Mouse (Mus musculus) fibroblast of lung, adult 2 months (primary cell): Measurements from ENCODE around the gene Itpr1.

Experiments
- DNase-seq: peaks from one replicate; pipeline ENCODE4 v3.0.0-alpha.2; 2011; ENCODE audit warnings: low read depth

The Itpr1 gene

DNA sequence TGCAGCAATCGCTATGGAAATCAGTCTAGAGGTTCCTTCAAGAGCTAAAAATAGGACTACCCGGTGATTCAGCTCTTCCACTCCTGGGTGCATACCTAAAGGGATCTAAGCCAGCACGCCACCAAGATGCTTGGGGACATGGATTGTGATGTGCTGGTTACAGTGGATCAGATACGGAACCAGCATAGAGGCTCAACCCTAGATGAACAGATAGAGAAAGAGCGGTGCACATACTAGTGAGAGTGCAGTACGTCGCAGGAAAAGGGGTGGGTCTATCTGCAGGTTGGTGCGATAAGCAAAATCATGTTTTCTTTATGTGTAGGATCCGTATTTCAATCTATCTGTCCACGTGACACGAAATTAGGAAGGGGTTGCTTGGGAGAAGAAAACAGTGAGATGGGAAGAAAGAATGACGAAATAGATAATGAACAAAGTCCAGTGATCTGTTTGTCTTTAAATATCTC is 113.1 kb downstream of the Itpr1 start:
- DNase-seq = no peak

DNA sequence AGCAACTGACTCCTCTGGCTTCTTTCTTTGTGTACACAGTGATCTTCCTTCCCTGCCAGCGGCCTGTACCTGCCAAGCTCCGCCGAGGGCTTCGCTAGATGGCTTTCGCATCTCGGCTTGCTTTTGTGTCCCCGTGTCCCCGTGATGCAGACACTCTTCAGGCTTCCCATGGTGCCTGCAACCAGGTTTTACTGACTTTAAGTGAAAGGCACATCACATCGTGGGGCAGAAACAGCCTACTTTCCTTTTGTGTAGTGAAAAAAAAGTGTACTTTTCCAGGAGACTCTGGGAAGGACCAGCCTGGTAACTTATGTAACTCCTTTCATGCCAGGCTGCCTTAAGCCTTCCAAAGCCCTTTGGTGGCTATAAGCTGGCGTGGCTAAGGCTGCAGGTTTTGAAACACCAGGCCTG is 113.9 kb downstream of the Itpr1 start:
- no peak for DNase-seq

DNA sequence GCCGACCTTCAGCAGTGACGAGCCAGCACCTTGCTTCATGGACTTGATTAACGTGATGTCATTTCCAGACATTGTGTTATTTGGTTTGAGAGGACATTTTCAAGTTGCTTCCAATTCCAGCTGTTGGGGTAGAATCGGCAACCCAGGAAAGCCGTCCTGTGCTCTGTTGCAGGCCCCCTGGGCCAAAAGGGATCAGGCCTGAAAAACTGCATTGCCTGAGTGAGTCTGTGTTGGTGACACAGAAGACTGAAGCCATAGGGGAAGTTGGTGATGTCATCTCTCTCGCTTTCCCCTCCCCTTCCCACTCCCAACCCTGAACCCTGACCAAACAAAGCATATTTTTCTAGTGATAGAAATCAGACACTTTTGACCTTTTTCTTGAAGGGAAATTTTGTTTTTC is 114.7 kb downstream of the Itpr1 start:
- no peak for DNase-seq

DNA sequence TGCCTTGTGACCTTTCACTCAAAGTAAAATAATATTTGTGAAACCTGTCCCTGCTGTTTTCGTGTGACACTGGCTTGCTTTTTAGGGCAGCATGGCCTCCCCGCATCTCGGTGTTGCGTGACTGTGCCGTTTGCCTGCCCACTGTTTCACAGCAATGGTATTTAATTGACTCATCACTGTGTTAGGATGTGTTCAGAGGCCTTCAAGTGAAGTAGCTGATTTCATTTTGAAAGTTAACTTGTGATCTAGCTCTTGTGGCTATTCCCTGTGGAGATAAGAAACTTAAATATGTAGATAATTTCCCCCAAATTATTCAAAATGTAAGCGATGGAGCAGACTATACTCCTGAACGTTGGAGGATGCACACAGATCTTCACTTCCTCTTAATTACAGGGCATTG is 115.4 kb downstream of the Itpr1 start:
- DNase-seq = no peak

DNA sequence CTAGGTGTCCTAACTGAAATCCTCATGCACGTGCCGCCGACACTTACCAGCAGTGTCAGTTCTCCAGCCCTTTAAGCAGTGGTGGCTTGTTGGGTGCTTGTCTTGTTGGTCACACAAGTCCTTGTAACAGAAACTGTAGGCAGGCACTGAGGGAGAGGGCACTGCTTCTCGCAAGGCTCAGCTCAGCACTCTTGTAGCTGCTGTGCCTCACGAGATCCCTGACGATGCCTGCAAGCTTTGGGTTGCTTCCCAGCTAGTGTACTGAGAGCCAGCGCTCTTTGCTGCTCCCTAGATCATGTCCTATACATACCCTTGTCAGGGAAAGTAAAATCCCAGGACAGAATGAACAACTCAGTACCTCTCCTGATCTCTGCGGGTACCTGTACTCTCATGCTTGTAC is 117.6 kb downstream of the Itpr1 start:
- DNase-seq = no peak

DNA sequence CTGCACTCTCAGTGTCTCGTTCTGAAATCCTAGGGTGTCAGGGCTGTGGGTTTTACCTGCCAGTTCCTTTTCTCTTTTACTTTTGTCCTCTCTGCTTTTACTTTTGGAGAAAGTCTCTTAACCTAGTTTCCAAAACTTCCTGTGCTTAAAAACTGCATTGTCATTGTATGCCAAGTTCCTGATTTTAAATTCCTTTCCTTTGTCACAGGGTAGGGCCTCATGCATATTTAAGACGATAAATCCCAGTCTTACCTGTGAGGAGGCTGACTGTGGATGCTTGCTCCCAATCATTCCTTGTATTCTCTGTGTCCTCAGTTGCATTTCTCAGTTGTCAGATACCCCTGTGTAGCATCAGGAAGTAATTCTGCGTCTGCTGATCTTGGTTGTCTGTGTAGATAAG is 118.4 kb downstream of the Itpr1 start:
- no peak for DNase-seq

DNA sequence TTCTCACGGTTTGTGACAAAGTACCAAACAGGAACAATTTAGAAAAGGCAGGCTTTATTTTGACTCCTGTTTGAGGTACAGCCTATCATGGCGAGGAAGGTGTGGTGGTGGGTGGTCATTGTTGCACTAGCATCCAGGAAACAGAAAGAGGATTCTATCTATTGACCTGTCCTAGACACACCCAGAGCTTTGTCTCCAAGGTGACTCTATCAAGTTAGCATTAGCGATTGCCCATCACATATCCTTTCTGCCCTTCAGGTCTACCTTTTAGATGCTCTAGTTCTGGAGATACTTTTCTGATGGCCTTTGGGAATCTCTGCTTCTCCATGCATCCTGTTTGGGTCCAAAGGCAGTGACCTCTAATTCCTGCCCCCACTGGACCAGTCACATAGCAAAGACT is 121.2 kb downstream of the Itpr1 start:
- no peak for DNase-seq

DNA sequence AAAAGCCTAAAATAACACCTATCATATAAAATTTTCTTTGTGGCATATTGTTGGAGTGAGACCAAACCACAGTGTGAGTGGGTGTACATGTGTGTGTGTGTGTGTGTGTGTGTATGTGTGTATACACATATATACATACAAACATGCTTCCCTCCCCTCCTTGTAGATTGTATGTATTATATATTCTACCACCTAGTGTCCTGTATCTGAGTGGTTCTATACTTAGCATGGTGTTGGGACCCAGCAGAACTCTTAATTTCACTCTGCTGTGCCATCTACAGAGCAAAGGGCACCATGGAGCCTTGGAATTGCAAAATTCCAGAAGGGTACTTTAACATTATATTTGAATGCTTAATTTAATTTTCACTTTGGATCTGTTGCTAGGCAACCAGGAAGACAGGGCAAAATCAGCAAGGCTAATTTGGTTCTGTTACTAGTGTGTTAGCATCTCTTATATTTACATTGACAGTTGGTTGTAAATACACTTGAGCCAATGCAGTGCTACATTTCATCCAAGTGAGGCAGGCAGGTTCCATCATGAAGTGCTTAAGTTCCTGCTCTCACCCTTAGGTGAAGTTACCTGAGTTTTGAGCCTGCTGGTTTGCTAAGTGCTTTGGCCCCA is 122.4 kb downstream of the Itpr1 start:
- no peak for DNase-seq

DNA sequence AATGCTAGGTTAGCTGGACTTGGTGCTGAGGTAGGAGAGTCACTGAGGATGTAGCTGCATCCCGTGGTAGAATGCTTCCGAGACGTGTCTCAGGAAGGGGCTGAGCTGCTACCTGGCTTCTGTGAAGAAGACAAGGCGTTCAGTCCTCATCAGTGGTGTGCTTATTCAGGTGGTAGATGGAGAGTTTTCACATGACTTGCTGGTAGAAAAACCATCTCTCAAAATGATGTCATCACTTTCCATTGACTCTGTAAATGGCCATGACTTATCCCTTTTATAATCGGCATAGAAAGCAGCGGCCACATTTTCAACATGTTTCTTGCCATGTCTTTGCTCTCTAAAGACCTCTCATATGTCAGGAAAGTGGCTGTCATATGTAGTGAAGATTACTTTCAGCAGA is 123.6 kb downstream of the Itpr1 start:
- DNase-seq = no peak

DNA sequence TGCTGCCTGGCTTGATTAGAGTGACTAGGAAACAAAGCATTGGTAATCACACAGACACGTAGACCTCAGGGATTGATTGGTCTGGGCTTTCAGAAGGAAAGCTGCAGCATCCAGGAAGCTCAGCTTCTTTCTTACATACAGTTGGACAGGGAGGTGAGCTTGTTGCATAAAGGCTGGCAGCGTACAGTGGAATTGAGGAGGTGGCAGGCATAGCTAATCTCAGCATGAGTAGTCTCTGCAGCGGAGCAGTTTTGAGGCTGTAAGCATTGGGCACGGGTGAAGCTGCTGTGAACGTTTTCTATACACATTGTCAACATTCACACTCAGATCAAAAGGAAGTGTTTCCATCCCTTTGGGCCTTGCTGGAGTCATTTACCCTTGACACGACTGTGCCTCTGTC is 124.4 kb downstream of the Itpr1 start:
- no peak for DNase-seq

DNA sequence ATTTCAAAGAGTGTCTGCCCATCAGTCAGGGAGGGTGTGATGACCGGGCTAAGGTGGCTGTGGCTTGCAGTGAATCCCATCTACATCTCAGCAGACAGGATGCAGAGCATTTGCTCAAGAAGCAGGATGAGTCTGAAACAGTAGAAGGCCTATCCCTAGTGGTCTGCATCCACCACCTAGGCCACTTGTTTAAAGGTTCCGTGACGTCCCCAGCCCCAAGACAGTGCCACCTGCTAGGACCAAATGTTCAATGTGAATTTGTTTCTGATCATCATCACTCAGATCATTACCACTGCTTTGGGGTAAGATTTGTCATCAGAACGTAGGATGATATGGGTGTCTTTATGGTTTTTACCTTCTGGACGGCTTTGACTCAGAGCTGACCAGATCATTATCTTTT is 125.5 kb downstream of the Itpr1 start:
- no peak for DNase-seq

DNA sequence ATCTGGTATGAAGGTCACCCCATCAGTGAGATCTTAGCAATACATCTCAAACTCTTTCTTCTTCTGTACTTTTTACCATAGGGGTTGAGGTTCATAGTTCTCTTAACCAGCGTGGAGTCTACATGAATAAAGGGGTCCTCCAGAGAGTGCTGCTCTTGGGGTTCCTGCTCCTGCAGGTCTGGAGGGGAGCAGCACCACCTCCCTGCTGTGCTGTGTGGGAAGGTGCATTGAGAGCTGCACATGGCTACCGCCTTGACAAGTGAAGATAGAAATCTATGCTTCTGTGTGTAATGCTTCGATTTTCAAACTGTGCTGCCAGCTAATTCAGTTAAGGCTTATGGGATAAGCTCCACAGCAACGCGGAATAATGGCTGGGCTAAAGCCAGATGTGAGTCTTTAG is 130.1 kb downstream of the Itpr1 start:
- DNase-seq = no peak

DNA sequence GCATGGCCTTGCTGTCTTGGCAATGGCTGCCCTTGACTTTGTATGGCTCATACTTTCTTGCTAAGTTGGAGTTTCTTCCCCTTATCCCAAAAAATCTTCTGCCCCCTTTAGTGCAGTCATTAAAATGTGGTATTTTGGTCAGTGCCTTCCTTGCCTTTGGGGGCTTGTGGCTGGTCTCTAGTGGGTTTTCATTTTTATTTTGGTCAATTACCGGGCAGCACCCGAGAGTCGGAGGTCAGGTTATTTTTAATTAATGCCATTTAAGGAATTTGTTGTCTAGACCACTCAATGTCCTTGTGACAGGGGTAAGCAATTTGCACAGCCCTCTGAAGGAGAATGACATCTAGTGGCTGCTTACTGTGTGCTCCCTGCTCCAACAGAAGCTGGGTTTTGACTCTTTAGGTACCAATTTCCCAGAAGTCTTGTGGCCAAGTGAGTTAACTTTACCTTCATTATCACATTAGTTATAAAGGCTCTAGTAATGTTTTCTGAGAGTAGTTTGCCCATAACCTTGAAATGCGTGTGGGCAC is 130.9 kb downstream of the Itpr1 start:
- no peak for DNase-seq

DNA sequence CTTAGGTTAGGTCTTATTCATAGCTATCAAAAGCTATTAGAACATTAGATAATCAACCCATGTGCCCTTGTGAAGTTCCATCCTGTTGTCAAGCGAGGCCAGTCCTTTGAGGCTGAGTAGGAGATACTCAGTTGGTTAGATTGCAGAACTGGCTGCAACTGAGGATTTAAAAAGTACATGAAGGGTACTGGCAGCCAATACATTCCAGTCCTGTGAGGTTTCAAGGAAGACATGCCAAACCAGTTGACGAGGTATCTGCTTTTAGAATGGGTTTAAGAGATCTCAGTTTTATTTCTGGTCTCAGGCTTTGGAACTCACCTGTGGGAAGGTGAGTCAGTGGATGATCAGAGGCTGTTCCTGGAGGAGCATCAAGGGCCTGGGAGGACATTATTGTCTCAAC is 137.9 kb downstream of the Itpr1 start:
- no peak for DNase-seq

DNA sequence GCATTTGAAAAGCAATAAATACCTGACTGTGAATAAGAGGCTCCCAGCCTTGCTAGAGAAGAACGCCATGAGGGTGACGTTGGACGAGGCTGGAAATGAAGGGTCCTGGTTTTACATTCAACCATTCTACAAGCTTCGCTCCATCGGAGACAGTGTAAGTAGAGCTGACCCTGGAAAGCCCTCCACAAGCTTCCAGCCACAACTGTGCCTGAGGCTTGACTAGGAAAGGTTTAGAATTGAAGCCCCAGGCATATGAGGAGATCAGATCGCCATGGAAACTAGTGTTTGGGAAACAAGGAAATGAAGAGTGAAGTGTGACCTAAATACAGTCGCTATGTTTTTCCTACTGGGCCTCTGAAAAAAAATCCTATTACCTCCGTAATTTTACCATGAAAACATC is 139.1 kb downstream of the Itpr1 start:
- DNase-seq = no peak

DNA sequence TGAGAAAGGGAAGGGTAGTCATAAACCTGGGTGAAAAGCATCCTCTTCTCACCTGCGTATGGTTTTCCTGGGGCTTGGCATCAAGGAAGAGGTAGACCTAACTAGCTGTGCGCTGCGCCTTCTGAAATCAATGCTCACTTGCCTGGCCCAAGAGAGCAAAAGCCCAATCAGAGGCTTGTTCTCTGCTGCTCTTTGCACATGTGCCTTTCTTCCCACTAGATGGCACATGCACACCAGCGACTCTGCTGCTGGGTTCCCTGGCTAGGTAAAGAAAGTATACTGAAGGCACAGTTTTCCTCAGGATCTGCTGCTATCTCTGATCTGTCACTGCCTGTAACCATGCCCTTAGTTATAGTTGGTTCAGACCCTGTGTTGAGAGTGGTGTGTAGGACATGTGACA is 154.5 kb downstream of the Itpr1 start:
- no peak for DNase-seq

DNA sequence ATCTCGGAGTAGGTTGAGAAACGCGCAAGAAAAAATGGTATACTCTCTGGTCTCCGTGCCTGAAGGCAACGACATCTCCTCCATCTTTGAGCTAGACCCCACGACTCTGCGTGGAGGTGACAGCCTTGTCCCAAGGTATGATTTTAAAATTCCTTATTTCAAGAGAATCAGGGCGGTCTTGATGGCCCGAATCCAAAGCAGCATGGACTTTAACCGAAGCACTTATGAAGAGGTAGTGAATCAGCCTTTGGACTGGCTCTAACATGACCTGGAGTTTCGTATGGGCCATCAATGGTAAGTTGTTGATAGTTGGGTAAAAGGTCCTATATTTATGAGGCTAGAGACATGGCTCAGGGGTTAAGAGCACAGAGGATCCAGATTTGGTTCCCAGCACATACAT is 156.1 kb downstream of the Itpr1 start:
- no peak for DNase-seq

DNA sequence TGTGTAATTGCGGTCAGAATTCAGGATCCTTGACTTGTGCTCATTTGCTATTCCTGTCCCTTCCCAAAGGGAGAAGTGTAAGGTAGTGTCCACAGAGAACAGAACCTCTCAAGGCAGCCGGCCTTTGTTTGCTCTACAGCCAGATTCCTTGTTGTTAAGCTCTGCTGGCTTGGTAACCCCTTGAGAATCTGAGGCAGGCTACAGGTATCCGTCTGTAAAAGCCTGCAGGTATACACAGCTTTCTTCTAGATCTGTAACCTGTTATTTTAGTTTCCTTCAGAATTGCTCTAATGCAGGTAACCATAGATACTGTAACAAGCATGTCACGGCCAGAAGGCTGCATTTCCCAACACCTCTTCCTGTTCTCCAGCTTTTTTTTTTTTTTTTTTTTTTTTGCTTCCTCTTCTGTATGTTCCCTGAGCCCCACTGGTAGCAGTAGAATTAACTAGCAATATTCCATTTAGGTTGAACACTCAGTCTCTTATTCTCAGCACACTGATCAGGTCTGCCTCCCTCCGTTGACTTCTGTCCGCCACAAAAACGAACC is 158.5 kb downstream of the Itpr1 start:
- no peak for DNase-seq

DNA sequence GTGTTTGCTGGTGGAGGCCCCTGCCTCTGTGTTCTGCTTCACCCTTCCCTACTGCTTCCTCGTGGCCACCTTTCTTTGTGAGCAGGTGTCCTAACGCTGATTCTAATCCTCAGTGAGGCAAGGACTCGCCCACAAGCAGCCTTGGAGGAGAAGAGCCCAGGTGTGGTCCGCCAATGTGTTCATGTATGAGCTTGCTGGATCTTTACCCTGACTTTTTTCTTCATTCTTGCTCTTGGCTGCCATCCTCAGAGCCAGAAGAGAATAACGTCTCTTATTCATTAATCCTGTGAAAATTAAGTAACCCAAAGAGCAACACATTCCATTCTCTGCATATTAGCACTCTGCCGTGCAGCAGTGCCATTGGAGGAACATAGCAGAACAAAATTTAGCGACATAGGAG is 161.1 kb downstream of the Itpr1 start:
- DNase-seq = no peak

DNA sequence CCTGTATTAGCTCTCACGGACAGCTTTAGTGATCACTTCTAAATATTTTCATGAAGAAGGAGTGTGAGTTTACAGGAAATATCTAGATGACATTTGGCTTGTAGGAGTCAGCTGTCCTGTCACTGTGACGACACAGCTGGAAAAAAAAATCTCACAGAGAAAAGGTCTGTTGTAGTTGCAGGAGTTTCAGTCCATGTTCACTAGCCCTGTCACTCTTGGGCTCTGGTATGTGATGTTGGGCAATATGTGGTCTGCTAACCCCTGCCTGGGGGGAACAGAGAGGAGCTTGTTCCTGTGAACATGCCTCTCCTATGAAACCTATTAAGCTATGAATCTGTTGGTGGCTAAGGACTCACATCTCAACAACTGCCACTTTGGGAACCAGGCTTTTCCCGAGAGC is 166.1 kb downstream of the Itpr1 start:
- DNase-seq = peak; percentile 86

DNA sequence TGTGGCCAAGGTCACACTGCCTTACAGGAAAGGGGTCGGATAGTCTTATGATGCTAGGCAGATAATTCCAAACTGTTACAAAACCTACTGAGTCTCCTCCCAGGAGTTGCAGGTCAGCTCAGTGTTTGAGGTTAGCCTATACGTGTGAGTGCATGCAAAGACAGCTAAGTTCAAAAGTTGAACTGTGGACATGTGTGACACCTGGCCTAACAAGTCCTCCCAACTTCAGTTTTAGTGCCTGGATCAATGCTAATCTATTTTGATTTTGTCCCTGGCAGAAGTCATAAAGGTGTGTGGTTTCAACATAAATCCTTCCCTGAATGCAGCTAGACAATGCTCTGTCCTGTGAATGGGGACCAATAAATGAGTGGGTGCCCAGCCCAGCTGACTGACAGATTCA is 167.3 kb downstream of the Itpr1 start:
- no peak for DNase-seq

DNA sequence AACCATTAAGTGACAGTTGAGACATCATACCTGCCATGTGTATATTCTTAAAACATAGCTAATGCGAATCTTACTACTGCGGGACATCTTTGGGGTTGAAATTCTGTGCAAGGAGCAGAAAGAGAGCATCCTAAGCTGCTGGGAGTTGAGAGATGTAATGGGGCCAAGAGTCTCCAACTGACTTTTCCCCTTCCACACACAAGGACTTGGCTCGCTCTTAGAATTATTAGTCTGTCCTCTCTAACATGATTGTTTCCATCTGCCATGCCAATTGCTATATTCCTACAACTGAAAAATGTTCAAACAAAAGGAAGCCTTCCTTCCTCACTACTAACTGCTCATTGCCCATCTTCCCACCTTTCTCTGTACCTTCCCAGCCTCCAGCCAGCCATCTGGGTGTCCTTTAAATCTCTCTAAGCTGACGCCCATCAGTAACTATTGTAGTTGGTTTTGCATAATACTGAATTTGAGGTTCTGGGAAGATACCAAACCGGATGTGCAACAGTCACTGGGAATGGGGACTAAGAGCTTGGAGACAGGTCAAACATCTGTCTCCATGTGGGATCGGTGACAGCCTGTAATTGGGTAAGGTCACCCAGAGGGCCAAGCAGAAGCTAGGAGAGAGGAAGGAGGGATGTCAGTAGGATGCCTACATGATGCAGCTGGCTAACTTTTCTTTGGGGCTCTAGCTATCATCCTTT is 177.9 kb downstream of the Itpr1 start:
- DNase-seq = no peak

DNA sequence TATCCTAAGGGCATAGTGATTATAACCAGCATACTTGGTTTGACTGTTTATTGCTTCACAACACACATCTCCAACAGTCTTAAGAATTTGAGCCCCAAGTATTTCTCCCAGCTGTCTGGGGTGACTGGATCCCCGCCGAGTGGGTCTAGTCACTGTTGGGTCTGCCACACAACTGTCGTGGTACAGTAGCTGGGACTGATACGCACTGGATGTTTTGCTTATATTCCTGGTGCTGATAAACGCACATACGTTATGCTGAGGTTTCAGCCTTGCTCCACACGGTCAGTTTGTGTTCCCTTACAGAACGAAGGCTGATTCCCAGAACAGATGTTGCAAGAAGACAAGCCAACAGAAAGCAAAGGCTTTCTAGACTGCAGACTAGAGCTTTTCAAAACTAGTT is 180.2 kb downstream of the Itpr1 start:
- DNase-seq = no peak

DNA sequence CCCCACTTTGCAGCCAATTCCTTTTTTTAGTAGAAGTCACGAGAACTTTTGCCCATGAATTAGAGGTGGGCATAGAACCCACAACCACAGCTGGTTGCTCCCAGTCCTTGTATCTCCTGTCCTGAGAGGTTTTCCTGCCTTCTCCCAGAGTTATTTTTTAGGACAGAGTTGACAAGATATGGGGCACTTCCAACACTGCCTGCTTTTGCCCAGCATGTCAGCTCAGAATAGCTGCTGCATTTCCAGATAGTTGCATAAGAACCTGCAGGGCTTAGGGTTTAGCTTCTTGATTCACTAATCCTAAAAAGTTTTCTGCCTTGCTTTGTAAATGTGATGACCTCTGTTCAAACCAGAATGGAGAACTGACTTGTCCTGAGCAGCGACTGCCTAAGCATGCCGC is 185.1 kb downstream of the Itpr1 start:
- no peak for DNase-seq
